Mouse (Mus musculus) testis, adult 2 months (tissue): ENCODE measurements around the gene 9230112D13Rik.

Source experiments
- CTCF ChIP-seq: fragments of 200-500 bp; IDR thresholded peaks from 2 replicates; pipeline ENCODE4 v1.5.1; 2012; ENCODE audit warnings: low read depth, mild to moderate bottlenecking, inconsistent platforms, low read length, moderate library complexity; ENCODE audit not compliant: control insufficient read depth, insufficient read depth, insufficient replicate concordance
- POLR2A ChIP-seq: fragments of 200-500 bp; IDR thresholded peaks from 2 replicates; pipeline ENCODE4 v1.6.1; 2012; ENCODE audit warnings: low read depth, mild to moderate bottlenecking, inconsistent platforms, low read length, moderate library complexity; ENCODE audit not compliant: control insufficient read depth

- TF ChIP-seq CTCF (no peak), POLR2A (no peak)
Measured at GRCm38 (mm10) chr14:34492688-34493087, 29.9 kb downstream of the 9230112D13Rik start.
